Mouse (Mus musculus) cerebellum, postnatal 25 days (tissue): ENCODE measurements around the gene Olfr1423.
"Not testable (repeated sequence)": the region's sequence is repeated elsewhere in the genome, so short reads cannot be mapped to it uniquely, and the experiment has no call there.

Experiments
- DNase-seq, 2 experiments: peaks; one replicate each; pipeline ENCODE4 v3.0.0; 2021; ENCODE audit warnings: mixed read lengths in 2 of 2

The Olfr1423 gene

DNA sequence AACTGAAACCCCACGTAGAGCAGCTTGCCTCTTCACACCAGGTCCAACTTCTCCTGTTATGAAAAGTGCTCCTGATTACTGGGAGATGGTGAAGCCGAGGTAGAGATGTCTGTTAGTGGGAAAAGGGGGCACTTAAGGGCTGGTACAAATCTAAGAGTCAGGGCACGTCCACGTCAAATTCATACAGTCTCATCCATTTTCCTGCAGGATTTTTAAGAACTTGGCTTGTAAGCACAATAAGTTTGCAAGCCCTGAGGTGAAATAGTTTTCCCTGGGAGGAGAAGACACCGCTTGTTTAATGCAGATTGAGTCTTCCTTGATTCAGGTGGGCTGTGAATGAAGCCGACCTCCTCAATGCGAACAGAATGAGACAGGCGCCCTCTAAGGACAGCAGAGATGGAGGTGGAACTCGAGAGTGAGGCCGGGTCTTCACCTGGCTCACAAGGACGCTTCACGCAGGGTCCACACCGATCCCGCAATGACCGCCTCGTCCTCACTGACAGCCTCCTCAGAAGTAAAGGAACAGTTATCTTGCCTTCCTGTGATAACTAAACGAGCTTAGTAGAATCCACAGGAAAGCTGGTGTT lies 34.7 kb downstream of the Olfr1423 start:
- DNase-seq = peak; percentile 37 to 54

DNA sequence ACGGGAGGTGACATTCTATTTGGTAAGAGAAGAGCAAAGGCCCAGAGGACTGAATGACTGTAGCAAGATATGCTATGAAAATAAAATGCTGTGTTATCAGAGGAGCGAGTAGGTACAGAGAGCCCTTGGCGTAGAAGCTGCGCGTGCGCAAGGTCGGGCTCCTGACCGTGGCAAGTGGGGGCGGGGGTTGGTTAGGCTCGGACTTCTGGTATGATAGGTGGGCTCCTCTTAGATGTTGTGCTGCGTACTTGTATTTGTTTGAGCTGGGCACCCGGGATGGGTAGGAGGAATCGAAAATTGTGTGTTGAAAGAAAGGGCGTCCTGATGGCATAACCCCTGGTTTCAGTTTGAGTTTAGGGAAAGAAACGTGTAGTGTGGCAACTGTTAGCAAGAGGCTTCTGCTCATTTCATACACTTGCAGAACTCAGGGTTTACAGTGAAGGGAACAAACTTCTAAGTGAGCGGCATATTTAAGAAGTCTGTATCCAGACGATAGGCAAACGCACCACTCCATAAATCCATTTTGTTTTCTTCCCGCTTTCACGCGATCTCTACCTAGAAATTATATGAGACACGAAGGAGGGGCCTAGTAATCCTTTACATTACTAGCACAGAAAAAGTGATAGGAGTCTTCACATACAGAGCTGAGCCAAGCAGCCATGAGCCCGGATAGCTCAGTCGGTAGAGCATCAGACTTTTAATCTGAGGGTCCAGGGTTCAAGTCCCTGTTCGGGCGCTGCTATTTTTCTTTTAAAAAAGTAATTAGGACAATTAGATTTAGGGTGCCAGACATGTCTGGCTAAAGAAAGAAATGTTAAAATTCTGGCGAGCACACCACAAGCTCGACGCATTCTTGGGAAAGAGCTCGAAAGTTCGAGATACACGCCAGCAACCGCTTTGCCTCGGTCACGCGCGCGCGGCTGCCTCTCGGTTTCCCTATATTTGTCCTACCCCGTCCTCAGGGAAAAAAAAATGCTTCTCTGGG lies 35.4 kb downstream of the Olfr1423 start:
- DNase-seq = peak; percentile 91 to 92

DNA sequence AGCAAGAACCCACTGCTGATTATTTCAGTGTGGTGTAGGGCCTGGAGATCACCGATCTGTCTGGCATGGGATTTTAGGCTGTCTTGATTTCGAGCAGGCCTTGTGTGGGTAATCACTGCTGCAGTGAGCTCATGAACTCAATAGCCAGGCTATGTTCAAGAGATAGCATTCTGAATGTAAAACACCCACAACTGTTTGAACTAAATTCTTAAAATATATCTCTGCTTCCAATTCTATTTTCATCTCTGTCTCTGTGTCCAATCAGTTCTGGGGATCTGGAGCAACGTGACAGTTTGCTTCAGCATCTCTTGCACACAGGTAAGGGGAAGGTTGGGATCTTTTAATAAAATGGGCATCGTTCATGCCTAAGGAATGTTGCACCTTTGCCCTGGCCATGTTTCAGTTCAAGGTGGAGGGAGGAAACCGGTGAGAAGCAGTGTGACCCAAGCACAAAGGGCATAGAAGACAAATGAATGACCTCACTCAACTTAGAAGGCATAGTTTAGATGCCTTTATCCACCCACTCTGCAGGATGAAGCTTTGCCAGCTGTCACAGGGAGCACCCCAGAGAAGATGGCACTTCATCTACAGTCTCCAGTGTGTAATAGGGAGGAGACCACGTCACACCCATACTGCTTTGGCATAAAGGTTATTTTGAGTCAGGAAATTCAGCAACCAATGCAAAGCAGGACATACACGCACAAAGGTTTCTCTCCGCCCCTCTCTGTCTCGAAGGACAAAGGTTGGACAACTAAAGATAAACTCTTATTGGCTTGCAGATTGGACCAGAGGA lies 36.7 kb downstream of the Olfr1423 start:
- DNase-seq = peak; percentile 20 to 27

DNA sequence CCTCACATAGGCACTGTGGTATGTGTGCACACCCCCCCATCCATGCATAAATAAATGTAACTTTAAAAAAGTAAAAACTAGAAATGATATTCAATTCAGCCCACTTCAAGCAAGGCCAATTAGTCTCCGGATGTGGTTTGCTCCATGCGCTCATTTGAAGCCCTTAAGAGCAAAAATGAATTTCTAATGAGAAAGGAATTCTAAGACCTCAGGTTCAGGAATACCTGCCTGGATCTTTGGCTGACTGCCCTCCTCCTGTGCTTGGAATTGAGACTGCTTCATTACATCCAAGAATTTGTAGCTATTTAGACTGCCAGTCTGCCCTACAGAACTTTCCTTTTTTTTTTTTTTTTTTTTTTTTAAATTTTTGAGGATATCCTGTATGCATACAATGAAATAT lies 37.5 kb downstream of the Olfr1423 start:
- no peak for DNase-seq

DNA sequence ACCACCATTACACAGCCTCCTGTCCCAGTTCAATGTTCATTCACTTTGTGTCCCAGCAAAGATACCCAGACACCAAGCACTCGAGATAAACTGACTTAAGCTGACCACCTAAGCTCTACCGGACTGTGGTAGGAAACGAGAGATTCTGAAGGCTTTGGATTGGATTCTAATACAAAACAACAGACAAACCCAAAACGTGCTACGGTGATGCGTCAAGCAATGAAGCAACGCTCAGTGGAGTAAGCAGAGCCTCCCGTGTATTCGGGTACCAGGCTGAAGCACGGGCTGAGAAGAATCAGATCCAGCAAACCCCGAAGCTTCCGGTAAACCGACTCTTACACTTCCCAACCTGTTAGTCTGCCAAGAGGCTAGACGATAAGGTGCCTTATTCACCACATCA lies 38.3 kb downstream of the Olfr1423 start:
- DNase-seq = no peak

DNA sequence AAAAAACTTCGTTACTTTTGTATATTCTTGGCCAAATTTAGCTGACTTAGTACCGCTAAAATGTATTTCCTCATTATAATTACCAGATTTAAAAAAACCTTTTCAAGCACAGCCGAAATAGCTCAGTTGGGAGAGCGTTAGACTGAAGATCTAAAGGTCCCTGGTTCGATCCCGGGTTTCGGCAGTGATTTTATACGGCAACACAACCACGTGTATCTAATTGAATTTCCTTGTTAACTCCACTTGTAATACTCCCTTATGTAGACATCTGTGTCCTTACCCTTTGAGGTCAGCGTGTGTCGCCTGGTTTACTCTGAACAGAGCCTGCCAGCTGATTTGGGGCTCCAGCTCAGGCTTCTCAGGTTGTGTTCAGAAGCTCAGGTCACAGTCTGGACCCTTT lies 39.0 kb downstream of the Olfr1423 start:
- DNase-seq = peak; percentile 78 to 80

DNA sequence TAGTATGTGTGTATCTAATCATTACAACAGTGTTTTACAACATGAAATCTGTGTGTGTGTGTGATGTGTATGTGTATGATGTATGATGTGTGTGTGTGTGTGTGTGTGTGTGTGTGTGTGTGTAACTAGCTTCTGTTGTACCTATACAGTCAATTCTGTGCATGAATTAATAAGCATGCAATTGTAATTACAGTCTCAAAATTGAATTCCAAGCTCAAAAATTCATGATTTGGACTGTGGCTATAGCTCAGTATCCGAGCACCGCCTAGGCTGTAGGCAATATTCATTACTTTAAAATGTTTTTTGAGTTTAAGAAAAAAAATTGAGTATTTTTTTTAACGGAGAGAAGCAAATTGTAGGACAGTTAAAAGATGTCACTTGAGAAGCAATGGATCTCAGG lies 39.4 kb downstream of the Olfr1423 start:
- no peak for DNase-seq

DNA sequence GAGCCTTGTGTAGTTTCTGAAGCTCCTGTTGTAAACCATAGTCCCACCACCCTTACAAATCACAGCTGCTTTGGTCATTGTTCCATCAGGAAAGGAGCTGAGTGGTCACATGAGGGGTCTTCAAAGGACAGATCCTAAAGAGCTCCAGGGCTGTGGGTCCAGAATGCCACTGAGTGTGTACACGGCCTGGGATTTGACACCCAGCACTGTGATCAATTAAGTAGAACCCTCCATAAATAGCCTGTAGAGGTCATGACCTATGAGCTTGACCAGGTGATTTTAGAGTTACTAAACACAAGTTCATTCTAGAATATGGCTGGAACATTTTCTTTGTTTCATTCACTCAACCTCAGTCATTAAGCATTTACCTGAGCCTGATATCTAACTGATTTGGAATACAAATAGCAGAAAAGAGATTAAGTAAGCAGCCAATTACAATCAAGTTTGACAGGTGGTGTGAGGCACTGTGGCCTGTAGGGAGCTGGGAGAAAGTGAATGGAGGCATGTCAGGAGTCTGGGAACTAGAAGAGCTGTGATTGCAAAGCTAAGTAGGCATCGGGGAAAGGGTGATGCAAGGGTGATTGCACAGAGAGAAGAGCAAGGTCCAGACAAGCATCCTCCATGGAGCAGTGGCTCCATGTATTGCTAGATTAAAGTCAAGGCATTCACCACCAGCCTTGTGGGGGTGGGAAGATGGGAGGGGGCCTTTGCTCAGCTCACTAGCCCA lies 45.2 kb downstream of the Olfr1423 start:
- no peak for DNase-seq

DNA sequence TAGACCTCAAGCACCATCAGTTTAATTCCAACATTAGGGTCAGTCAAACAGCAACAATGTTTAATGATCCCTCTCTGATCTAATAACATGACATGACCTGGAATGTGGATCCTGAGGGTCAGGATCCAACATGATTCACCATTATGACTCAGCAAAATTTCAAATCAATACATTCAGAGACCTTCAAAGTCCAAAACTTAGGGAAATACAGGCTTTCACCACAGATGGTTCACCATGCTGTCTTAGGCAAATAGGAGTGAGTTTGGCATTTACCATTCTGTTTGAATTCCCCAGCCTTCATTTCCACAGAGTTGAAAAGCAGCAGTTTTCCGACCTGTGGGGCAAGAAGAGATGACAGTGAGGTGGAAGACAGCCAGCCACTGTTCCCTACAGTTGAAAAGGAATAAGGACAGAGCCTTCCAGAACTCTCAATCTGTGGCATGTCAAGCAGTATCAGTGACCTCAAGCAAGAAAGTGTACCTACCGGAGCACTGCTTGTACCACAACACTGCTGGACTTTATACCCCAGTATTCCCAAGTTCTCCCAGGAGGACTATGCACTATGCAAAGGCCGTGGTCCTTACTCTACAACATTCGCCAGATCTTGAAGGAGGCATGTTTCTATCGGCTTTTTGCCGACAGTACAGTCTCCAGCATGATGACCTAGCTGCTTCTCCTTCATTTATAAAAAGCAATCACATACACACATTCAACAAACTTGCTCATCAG lies 46.2 kb downstream of the Olfr1423 start:
- DNase-seq = no peak

DNA sequence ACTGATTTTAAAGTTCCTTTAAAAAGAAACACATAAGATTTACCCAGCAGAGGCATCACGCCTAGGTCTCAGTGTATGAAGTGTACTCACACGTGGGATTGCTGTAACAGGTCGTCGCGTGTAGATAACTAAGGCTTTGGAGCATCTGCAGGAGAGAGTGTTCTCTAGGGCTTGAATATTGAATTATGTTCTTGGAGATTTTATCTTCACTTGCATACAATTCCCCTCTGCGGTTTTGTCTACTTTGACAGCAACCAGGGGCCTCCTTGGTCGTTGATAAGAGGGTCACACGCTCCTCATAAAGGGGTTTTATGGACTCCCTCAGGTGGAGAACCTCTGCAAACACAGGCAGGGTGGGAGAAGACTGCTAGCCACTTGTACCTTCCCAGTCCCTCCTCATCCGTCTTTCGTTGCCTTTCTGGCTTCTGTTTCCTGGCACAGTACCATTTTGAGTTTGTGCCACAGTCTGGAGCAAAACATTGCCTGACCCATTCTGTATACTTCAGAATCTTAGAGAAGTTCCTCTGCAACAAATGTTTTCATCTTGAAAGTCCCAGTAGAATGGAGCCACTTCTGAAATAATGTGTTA lies 48.6 kb downstream of the Olfr1423 start:
- no peak for DNase-seq

DNA sequence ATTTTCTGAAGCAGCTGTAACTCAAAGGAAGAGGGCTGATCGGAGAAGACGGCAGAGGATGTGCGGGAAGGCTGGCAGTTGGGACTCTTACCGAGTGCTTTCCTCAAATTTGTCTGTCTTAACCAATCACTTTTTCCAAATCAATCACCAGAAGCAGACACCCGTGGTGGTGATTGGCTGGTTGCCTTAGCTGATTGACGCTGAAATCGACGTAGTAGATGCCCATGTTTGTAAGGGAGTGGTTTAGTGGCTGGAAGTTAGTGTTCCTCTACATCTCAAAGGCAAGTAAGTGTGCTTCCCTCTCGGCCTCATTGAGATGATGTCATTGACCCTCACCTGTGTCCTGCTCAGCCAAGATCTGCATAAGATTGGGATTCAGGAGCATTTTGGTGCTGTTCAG lies 49.1 kb downstream of the Olfr1423 start:
- no peak for DNase-seq

DNA sequence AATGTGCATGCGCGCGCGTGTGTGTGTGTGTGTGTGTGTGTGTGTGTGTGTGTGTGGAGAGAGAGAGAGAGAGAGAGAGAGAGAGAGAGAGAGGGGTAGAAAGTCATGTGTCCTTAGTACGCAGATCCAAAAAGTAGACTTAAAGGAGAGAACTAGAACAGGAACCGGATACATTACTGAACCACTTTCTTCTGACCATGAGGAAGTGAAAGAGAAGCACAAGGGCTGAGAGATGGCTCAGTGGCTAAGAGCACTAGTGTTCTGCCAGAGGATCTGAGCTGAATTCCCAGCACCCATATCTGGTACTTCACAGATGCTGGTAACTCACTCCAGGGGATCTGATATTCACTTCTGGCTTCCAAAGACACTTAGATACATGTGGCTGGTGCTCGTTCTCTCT lies 51.8 kb downstream of the Olfr1423 start:
- DNase-seq = no peak

DNA sequence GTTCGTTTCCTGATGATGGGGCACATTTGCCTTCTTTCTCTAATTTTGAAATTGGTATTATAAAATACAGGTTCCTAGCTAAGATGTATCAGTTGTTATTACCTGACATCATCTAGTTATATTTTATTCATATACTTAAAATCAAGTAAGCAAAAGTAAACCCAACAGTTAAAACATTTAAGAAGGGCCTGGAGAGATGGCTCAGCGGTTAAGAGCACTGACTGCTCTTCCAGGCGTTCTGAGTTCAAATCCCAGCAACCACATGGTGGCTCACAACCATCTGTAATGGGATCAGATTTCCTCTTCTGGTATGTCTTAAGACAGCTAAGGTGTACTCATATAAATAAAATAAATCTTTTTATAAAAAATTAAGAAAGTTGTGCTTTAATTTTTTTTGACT lies 53.3 kb downstream of the Olfr1423 start:
- DNase-seq = no peak

DNA sequence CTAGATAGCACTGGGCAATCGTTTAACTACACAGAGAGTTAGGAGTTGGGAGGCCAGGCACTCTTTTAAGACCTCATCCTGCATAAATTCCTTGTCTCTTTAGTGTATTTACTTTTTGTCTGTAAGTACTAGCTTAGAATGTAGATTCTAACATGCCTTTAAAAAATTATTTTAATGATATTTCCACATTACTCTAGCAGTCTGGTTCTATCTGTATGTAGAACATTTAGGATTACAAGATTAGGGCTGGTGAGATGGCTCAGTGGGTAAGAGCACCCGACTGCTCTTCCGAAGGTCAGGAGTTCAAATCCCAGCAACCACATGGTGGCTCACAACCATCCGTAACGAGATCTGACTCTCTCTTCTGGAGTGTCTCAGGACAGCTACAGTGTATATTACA lies 56.5 kb downstream of the Olfr1423 start:
- DNase-seq = not testable (repeated sequence)
